Mouse (Mus musculus) regulatory T cell (primary cell): ENCODE measurements at regions not wholly inside any gene's neighbourhood (a gene's known extent, or its start where the extent isn't known, plus 50 kb on each side); places are given as distances from the start of the nearest gene placed in this dataset.

ENCODE experiments used
- in situ Hi-C: fragments of 300-600 bp; cut with MboI, MseI; formaldehyde crosslinking; loops from one replicate; pipeline ENCODE4 v1.15.1; 2025; ENCODE audit warnings: high pct_unique_total_duplicates

- in situ Hi-C loops: no loop called here
Measured at GRCm38 (mm10) chr1:80030635-80031034, 169.7 kb upstream of the Serpine2 start.

GRCm38 (mm10) chr1:80030224-80030623 lies 169.2 kb upstream of the Serpine2 start:
- in situ Hi-C loops: no loop called here

GRCm38 (mm10) chr1:80025863-80026616 lies 165.1 kb upstream of the Serpine2 start:
- in situ Hi-C loops: loop anchor here (10.0 kb wide), 1 partner anchor 1579 kb away; no protein-coding TSS in a partner anchor

GRCm38 (mm10) chr1:80023518-80024095 lies 162.6 kb upstream of the Serpine2 start:
- in situ Hi-C loops: loop anchor here (10.0 kb wide), 1 partner anchor 1581 kb away; no protein-coding TSS in a partner anchor

GRCm38 (mm10) chr1:80021866-80022265 lies 160.9 kb upstream of the Serpine2 start:
- in situ Hi-C loops: loop anchor here (10.0 kb wide), 1 partner anchor 1583 kb away; no protein-coding TSS in a partner anchor

- in situ Hi-C loops: no loop called here
Measured at GRCm38 (mm10) chr1:80018391-80019065, 157.5 kb upstream of the Serpine2 start.

- in situ Hi-C loops: no loop called here
Measured at GRCm38 (mm10) chr1:80015474-80015873, 154.5 kb upstream of the Serpine2 start.

GRCm38 (mm10) chr1:80014586-80014985 lies 153.6 kb upstream of the Serpine2 start:
- in situ Hi-C loops: no loop called here

- in situ Hi-C loops: no loop called here
Measured at GRCm38 (mm10) chr1:80010724-80011123, 149.7 kb upstream of the Serpine2 start.

GRCm38 (mm10) chr1:79999081-79999480 lies 138.1 kb upstream of the Serpine2 start:
- in situ Hi-C loops: no loop called here

- in situ Hi-C loops: no loop called here
Measured at GRCm38 (mm10) chr1:79997911-79998310, 136.9 kb upstream of the Serpine2 start.

GRCm38 (mm10) chr1:79997456-79997855 lies 136.5 kb upstream of the Serpine2 start:
- in situ Hi-C loops: no loop called here

- in situ Hi-C loops: no loop called here
Measured at GRCm38 (mm10) chr1:79984721-79985120, 123.7 kb upstream of the Serpine2 start.

GRCm38 (mm10) chr1:79982678-79983280 lies 121.8 kb upstream of the Serpine2 start:
- in situ Hi-C loops: no loop called here

- in situ Hi-C loops: no loop called here
Measured at GRCm38 (mm10) chr1:79979863-79980262, 118.9 kb upstream of the Serpine2 start.

- in situ Hi-C loops: no loop called here
Measured at GRCm38 (mm10) chr1:79978156-79978555, 117.2 kb upstream of the Serpine2 start.

- in situ Hi-C loops: no loop called here
Measured at GRCm38 (mm10) chr1:79956121-79956520, 95.1 kb upstream of the Serpine2 start.

GRCm38 (mm10) chr1:79944231-79944630 lies 83.3 kb upstream of the Serpine2 start:
- in situ Hi-C loops: no loop called here

- in situ Hi-C loops: no loop called here
Measured at GRCm38 (mm10) chr1:79932435-79932834, 71.5 kb upstream of the Serpine2 start.

- in situ Hi-C loops: no loop called here
Measured at GRCm38 (mm10) chr1:79927740-79928139, 66.8 kb upstream of the Serpine2 start.

GRCm38 (mm10) chr1:79925776-79926175 lies 64.8 kb upstream of the Serpine2 start:
- in situ Hi-C loops: no loop called here

GRCm38 (mm10) chr1:79921890-79922289 lies 60.9 kb upstream of the Serpine2 start:
- in situ Hi-C loops: no loop called here
